Mouse (Mus musculus): ENCODE data around the gene Apol7e. TPM values are rescaled to one million over a fixed set of nuclear protein-coding genes. Genes with fewer than 3 reads are reported as not detected.
"Not testable (repeated sequence)": the region's sequence is repeated elsewhere in the genome, so short reads cannot be mapped to it uniquely, and the experiment has no call there.

Gene Apol7e
- total RNA-seq, 2 experiments from 2014 or later, result 0.66 to 1.4 TPM

DNA sequence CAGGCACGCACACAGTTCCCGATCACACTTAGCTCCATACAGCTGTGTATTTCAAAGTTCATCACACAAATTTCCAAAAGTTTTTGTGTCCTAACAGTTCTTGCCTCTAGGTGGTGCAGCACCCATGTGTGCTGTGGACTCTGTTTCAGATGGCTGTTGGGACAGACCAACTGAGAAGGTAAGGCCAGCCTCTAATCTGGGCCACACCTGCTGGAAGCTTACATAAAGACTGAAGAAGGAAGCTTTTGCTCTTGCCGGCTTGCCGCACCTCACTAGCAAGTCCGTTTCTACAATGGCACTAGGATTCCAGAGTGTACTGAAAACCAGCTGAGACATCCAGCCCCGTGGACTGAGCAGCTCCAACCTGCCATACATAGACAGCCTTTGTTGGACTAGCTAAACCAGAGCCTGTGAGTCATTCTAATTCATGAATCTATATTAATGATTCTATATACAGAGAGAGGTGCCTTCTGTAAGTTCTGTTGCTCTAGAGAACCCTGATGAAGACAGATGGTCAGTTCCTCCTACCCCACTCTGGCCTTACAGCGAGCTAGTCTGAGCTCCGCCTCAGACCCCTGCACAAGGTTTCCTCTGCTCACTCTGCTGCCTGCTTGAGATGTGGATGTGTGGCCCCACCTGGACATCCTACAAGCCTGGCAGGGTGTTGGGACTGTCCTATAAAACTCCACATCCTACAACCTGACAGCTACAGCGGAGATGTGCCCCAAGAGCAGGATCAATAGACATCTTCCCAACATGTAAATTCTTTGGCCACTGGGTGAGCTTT lies 42.0 kb downstream of the Apol7e start:
- ATAC-seq (ENCODE audit: poor library complexity, severe bottlenecking), result no peak

DNA sequence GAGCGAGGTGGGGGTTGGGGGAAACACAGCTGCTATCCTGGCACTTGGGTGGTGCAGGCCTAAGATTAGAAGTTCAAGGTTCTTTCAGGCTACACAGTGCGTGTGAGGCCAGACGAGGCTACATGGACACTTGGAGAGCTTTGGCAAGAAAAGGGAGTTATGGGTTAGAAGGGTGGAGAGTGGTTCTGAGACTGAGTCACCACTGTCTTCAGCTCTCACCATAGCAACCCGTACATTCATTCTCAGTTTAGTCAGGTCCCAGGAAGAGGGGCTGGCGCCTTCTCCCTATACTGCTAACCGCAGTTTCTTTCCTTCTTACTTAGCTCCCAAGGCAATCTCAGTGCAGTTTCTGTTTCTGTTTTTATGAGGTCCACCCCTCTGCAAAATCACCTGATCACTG lies 42.9 kb downstream of the Apol7e start:
- ATAC-seq (ENCODE audit: poor library complexity, severe bottlenecking), result not testable (repeated sequence)

DNA sequence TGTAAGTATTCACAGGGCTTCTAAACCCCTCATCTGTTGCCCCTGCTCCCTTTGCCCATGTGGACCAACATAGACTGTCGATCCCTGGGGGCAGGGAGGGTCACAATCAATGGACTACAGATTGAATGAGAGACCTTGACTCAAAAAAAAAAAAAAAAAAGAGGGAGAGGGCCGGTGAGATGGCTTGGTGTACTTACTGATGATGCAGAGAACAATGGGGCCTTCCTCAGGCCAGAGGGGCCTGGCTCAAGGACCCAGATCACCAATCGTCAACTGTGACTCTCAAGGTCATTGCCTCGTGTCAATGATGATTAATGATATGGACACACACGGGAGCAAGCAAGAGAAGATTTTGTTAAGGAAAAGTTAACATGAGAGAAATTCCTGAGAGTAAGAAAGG lies 46.0 kb downstream of the Apol7e start:
- ATAC-seq (ENCODE audit: poor library complexity, severe bottlenecking), result no peak

DNA sequence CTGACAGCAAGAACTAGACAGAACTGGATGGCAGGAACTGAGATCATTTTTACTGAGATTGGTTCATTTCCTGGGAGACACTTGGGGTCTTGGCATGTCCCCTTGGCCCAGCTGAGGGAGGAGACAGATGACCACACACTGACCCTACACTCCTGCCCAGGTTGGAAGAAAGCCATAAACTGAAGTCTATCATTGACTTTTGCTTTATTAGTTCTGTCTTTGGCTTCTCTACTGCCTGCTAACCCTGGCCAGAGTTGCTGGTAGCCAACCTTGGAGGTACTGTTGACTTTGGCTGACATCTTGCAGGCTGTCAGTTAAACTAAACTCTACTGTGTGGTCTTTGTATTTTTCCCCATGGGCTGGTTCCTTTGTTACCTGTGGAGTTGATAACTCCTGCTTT lies 46.4 kb downstream of the Apol7e start:
- no peak for ATAC-seq (ENCODE audit: poor library complexity, severe bottlenecking)

DNA sequence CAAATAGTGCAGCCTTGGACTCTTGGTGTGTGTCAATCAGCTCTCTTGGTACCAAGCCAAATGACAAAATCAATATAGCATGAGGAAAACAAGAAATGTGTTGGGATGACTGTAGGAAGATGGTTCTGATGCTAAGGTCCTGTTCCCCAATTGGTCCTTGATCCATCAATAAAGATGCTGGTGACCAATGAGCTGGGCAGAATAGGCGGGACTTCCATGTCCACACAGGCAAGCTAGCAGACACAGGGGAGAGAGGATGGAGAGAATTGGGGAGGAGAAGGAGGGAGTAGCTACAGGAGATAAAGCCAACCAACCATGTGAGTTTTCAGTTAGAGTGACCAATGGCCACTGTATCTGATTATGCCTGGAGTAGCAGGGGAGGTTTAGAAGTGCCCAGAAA lies 47.7 kb downstream of the Apol7e start:
- ATAC-seq (ENCODE audit: poor library complexity, severe bottlenecking), result no peak

DNA sequence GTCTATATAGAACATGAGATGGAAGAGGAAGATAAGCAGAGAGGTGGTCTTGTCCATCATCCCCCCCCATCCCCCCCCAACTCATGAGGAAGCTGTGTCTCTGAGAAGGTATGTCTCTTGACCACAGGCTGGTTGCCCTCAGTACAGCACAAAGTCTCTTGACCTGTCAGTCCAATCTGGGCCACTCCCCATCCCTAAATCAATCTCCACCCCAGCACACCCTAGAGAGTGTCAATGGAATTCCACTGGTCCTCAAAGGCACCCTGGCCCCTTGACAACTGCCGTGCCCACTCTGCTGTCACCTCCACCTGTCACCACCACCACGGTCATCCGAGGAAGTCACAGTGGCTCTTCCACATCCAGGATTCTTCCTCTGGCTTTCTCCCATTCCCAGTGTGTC lies 49.8 kb downstream of the Apol7e start:
- ATAC-seq (ENCODE audit: poor library complexity, severe bottlenecking), result no peak

DNA sequence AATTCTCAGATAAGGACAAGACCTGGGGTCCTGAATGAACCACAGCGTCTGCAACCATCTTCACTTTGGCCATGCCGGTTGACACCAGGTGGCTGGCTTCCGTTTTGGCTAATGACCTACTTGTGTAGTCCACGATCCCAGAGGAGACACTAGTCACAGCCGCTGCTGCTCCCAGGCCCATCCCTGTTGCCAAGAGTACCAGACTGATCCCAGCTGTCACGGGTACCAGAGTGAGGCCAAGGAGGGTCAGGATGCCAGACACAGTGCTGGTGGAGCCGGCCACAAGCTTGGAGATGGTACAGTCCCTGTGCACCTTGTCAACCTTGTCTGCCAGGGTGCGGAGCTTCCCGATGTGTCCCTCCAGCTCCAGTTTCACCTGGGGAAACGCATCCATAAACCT lies 51.1 kb downstream of the Apol7e start:
- no peak for ATAC-seq (ENCODE audit: poor library complexity, severe bottlenecking)

DNA sequence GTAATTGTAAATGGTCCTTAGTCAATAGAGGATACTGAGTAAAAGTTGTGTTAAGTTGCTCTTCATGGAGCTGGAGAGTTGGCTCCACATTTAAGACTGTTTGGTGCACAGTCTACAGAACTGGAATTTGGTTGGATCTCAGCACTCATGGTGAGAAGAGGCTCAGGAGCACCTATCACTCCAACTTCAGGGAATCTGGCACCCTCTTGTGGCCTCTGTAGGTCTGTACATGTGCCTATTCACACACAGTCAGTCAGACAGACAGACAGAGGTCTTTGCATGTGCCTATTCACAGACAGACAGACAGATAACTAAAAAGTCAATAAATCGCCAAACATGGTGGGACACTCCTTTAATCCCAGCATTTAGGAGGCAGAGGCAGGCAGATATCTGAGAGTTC lies 51.8 kb downstream of the Apol7e start:
- ATAC-seq (ENCODE audit: poor library complexity, severe bottlenecking), result peak; percentile 65

DNA sequence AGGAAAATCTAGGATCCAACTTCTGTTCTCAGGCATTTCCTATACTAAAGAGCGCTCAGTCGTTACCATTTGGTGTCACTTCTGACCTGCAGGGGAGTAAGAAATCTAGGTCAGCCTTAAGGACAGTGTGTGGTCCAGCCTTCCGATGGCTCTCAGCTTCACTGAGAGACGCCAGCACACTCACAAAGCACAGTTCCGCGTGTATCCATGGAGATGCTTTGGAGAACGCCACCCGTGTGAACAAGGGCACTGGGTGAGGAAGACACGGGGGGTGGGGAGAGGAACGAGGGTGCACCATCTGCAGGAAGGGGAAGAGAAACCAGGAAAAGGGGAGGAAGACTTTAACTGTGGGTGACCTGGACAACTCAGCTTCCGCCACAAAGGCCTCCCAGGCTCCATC lies 53.8 kb downstream of the Apol7e start:
- no peak for ATAC-seq (ENCODE audit: poor library complexity, severe bottlenecking)

DNA sequence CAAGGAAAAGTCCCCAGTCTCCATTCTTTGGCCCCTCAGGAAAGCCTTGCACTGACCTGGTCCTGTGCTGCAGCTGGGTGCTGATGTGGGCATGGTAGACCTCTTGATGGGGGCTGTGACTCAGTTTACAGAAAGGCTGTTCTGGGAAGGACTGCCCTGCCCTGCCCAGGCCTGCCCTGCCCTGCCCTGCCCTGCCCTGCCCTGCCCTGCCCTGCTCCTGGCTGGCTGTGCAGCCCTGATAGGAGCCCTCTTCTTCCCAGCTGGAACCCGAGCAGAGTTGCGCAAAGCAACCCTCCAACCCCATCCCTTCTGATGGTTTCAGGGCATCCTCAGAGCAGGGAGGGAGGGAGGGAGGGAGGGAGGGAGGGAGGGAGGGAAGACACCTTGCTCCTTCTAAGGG lies 56.5 kb downstream of the Apol7e start:
- no peak for ATAC-seq (ENCODE audit: poor library complexity, severe bottlenecking)

DNA sequence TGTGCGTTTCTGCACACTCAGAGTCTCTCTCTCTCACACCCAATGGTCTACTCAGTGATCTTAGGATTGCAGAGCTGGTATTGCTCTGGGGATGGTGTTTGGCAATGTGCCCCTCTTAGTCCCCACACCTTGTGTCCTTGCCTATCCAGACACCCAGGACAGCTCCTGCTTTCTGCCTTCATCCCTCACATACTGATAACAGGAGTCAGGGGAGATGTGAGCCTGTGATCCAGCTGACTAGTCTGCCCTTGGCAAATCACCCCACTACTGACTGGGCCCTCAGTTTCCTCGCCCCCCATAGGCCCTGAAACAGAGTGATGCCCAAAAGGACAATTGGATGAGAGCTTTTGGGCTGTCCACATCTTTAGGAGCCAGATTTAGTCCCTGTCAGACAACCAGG lies 57.4 kb downstream of the Apol7e start:
- no peak for ATAC-seq (ENCODE audit: poor library complexity, severe bottlenecking)

DNA sequence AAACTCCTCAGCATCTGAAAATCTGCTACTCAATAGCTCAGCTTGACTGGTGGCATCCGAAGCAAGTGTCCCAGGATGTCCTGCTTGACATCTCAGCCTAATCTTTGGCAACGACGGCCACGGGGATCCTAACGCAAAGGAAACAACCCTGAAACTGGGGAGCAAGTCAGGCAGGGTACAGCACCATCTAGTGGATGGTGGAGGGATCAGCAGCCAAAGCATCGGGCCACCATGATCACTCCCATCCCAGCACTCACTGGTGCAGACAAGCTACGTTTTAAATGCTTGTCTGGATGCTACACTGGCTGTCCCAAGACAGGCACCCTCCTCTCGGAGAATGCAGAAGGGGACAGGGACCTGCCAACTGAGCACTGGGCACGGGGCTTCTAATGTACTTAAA lies 58.2 kb downstream of the Apol7e start, which contains the start of gene Apol8:
Apol8 (minus strand) TSS at position 156 of the 400 bp plus-strand sequence.
- ATAC-seq (ENCODE audit: poor library complexity, severe bottlenecking), result peak; percentile 81

DNA sequence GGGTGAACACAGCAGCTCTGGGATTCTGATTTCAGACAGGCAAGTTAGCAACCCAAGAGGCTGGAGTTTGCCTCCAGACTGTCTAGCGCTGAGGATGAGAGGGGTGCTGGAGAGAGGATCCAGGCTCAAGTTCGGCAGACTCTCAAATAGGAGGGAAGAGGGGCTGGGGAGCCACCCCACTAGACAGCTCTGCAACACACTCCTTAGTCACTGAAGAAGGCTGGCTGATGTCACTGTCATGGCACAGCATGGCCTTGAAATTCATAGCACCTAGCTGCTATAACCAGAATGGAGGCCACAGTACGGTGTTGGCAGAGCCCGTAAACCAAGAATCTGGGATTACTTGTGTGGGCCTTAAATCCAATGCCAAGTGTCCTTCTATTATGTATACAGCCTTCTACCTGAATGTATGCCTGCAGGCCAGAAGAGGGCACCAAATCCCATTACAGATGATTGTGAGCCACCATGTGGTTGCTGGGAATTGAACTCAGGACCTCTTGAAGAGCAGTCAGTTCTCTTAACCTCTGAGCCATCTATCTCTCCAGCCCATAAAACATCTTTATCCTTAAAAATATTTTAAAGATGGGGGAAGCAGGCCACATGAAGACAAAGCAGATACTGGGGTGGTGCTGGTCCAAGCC lies 59.0 kb downstream of the Apol7e start:
- no peak for ATAC-seq (ENCODE audit: poor library complexity, severe bottlenecking)

DNA sequence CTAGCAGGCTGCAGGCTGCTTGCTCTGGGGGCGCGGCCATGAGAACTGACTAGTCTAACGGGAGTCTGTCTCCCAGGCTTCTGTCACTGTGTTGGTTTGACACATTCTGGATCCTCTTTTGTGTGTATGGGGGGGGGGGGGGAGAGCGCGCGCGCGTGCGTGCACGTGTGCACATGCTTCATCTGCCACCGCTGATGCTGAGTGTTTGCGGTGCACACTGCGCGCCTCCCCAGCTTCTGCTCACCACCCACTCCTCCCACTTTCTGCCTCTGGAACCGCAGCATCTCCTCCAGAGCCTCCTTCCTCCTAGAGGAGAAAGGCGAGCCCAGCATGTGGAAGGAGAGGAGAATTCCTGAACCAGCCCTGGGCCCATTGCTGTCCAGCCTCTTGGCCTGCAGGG lies 61.4 kb downstream of the Apol7e start:
- ATAC-seq (ENCODE audit: poor library complexity, severe bottlenecking), result no peak

DNA sequence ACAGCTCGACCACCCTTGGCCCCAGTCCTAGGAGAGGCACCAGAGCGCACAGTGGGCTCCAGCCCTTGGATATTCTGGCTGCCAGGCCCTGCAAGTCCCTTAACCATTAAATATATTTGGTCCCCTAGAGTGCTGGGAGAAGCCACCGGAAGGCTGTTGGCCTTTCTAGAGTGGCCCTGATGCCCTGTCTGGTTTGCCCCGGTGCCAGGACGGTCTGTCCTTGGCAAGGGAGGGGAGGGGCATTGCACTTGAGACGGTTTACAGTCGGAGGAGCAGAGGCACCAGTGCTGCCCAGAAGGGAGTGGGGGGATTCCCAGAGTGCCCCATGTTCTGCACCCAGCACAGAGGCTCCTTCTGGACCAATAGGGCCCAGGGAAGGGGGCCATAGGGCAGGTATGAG lies 62.4 kb downstream of the Apol7e start:
- no peak for ATAC-seq (ENCODE audit: poor library complexity, severe bottlenecking)

DNA sequence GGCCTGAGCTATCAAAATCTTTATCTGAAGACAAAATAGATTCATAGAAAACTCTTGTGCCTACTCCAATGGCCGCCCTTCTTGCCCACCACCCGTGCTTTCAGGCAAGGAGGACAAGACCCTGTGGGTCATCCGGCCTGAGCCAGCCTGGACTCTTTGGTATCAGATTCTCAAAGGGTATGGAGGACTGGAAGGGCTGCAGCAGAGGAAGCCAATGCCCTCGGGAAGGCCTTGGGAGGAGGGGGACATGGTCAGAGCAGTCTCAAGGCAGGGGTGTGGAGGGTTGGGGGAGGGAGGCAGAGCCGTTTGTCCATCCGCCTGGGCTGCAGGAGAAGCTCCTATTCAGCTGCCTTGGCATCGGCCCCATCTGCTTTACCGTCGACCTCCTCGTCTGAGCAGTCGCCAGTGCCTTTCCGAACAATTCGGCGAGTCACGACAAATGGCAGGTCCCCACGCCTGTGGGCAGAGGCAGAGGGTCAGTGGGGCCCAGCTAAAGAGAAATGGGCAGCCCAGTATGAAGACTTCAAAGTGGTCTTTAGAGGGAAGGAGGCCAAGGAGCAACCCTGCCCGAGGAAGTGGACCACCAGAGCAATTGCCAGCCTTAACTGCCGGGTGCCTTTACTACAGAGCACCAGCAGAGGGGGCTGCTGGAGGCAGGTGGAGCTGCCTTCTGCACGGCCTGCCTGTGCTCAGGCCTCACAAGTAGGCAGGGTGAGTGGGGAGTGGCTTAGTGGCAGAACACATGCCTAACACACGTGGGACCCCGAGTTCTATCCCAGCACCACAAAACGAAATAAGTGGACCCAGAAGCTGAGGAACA lies 63.1 kb downstream of the Apol7e start:
- ATAC-seq (ENCODE audit: poor library complexity, severe bottlenecking), result peak; percentile 68

DNA sequence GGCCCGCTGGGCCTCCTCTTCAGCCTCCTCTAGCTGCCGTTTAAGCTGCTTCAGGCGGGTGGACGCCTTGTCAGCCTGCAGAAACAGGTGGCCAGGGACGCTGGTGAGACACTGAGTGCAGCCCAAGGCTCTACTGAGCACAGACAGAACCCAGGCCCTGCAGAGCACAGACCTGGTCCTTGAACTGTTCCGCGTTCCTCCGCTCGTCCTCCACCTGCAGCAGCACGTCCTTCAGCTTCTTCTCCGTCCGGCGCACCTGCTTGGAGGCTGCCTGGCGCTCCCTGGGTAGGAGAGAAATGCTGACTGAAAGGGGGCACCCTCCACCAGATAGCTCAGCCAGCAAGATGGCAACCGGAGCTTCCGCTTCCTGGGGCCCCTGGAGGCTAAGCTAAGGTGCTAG lies 64.4 kb downstream of the Apol7e start:
- ATAC-seq (ENCODE audit: poor library complexity, severe bottlenecking), result no peak

DNA sequence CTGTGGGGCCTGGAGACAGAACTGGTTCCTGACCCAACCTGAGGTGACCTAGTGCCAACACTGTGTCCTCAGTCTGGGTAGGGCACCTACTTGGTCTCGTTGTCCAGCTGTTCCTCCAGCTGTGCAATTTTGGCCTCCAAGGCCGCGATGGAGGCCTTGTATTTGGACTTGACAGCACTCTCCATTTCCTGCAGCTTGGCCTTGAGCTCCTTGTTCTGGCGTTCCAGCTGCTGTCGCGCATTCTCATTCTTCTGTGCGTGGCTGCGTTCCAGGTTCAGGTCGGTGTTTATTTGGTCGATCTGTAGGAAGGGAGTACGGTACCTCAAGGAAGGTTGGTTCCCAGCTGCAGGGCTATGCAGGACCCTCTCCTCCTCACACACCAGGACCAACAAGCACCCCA lies 65.0 kb downstream of the Apol7e start:
- ATAC-seq (ENCODE audit: poor library complexity, severe bottlenecking), result no peak

DNA sequence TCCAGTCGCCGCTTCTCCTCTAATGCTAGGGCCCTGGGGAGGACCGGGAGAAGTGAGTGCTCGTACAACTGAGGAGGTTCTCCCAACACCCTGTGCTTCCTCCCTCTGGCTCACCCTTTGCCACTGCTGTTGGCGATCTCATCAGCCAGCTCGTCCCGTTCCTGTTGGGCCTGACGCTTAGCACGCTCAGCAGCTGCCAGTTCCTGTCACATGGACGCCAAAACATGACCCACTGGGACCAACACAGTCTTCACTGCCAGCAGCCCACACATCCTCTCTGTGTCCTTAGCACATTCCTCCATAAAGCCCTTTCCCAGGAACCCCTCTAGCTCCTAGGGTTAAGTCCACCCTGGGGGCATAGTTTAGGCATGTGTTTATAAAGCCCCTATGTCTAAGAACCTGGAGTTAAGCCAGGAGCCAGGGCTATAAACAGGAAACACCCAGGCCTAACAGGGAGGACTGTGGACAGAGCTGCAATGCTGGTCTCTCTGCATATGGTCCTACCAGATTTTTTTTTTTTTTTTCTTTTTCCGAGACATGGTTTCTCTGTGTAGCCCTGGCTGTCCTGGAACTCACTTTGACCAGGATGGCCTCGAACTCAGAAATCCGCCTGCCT lies 65.8 kb downstream of the Apol7e start:
- ATAC-seq (ENCODE audit: poor library complexity, severe bottlenecking), result no peak

DNA sequence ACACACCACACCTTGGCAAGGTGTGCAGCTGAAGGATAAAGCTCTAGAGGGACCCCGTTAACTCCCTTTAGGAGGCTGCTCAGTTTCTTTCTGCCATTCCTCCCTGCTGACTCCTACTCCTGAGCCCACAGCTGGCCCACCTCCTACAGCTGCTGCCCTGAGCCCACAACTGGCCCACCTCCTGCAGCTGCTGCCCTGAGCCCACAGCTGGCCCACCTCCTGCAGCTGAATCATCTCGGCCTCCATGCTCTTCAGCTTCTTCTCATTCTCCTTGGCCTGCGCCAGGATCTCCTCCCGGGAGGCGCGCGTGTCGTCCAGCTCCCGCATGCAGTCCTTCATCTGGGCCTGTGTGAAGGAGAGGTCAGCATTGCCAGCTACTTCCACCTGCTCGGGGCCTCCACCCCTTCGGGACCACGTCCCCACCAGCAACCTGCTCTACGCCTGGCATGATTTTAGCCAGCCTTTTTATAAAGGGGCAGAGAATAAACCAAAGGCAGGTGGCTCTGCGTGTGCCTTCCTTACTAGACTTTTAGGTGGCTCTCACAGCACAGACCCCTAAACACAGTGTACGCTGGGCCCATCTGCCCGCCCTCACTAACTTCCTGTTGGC lies 66.9 kb downstream of the Apol7e start:
- no peak for ATAC-seq (ENCODE audit: poor library complexity, severe bottlenecking)

DNA sequence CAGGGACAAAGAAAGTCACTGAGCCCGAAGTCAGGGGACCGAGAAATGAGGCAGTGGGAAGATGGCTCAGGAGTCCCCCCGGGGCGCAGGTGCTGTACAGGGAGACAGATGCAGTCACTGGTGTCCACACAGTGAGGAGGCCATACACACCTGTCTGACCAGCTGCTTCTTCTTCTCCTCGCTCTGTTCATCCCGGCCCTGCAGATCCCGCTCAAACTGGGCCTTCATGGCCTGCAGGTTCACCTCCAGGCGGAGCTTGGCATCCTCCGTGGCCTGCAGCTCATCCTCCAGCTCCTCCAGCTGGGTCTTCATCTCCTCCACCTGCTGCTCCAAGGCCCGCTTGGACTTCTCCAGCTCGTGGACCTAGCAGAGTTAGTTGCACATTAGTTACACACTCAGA lies 68.3 kb downstream of the Apol7e start:
- ATAC-seq (ENCODE audit: poor library complexity, severe bottlenecking), result no peak

All from megakaryocyte, adult 5-6 weeks (primary cell).